Mouse (Mus musculus): ENCODE results near the gene Vgll1.

DNA sequence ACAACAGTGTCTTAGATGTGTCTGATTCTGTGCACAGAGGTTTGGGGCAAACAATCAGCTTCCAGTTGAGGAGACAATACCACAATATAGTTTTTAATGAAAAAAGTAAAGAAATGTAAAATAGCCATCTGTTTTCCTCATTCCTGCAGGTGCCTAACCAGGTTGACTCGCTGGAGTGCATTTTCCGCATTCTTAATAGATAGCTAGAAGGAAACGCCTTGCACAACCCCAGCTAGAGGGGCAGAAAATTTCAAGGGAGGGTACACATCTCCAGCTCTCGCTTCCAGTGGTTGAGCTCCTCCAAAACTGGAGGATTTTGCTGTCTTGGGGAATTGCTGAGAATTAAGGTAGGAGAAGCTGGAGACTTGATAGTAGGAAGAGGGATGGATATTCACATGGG, at the start of gene Vgll1:
- no peak for TF ChIP-seq POLR2A (IDR thresholded peaks at IDR 0.05; ENCODE audit: insufficient read length, low read depth)
- no peak for TF ChIP-seq MYOD1 (IDR thresholded peaks at IDR 0.05; ENCODE audit: control insufficient read depth in 1 of 3, insufficient read length in 2 of 3, low read depth in 2 of 3)
- no peak for TF ChIP-seq CEBPB (IDR thresholded peaks at IDR 0.05; ENCODE audit: insufficient read depth, poor library complexity, severe bottlenecking)
- no peak for TF ChIP-seq TCF12 (IDR thresholded peaks at IDR 0.05; ENCODE audit: insufficient read depth, poor library complexity, severe bottlenecking)
- no peak for TF ChIP-seq MYOG (IDR thresholded peaks at IDR 0.05; ENCODE audit: control insufficient read depth in 1 of 3, insufficient read depth in 1 of 3, insufficient read length in 2 of 3, low read depth in 2 of 3)

Measured in myocyte (in vitro differentiated cells).